Mouse (Mus musculus) liver, postnatal 0 days (tissue): ENCODE data around the gene Ilkap.

ENCODE experiments used
- CTCF ChIP-seq: sonication (generic); IDR thresholded peaks from 2 replicates; pipeline ENCODE4 v1.5.1; 2016; ENCODE audit warnings: antibody characterized with exemption, low read depth
- EP300 ChIP-seq: IDR thresholded peaks from 2 replicates; pipeline ENCODE4 v1.6.1; 2016; ENCODE audit warnings: antibody characterized with exemption, low read depth, mild to moderate bottlenecking

GRCm38 (mm10) chr1:91346892-91347291 lies 51.7 kb downstream of the Ilkap start:
- TF ChIP-seq CTCF (peak; percentile 96), EP300 (no peak)
